Mouse (Mus musculus) liver, embryonic 14.5 days (tissue): ENCODE measurements around the gene Ext2. TPM values are rescaled to one million over a fixed set of nuclear protein-coding genes. Genes with fewer than 3 reads are reported as not detected.

ENCODE experiments used
- ATAC-seq: fragments of 200-750 bp; cut with Nextera tagmentation; 2 replicates; pipeline ENCODE4 v1.8.0; 2017; ENCODE audit warnings: moderate number of reproducible peaks, mild to moderate bottlenecking, moderate library complexity; ENCODE audit not compliant: insufficient read depth
- DNase-seq, 3 experiments: peaks; one replicate each; pipeline ENCODE4 v3.0.0-alpha.2; 2012 to 2013; ENCODE audit warnings: low read depth in 3 of 3, low spot score in 3 of 3
- H3K27ac ChIP-seq: fragments of 300-500 bp; sonication (generic); 2 replicates; pipeline ENCODE4 v1.5.1; 2014; ENCODE audit warnings: moderate library complexity, mild to moderate bottlenecking, control low read depth, inconsistent platforms
- H3K27me3 ChIP-seq: fragments of 300-500 bp; sonication (generic); 2 replicates; pipeline ENCODE4 v1.6.1; 2014; ENCODE audit warnings: mild to moderate bottlenecking, low read length, moderate library complexity; ENCODE audit not compliant: control insufficient read depth, insufficient read depth
- H3K36me3 ChIP-seq: fragments of 300-500 bp; sonication (generic); replicated peaks from 2 replicates; pipeline ENCODE4 v1.6.1; 2014; ENCODE audit warnings: low read depth; ENCODE audit not compliant: control insufficient read depth, insufficient read depth
- H3K4me1 ChIP-seq, 2 experiments: fragments of 200-500 bp in 1 of 2; fragments of 300-500 bp in 1 of 2; sonication (generic) in 1 of 2; replicated peaks; 2 replicates each; pipeline ENCODE4 v1.6.1; 2012 to 2014; ENCODE audit warnings: antibody characterized with exemption in 1 of 2, inconsistent platforms in 1 of 2, low read length in 1 of 2; ENCODE audit not compliant: control insufficient read depth in 2 of 2, insufficient read depth in 2 of 2
- H3K4me2 ChIP-seq: fragments of 300-500 bp; sonication (generic); 2 replicates; pipeline ENCODE4 v1.6.1; 2014; ENCODE audit warnings: low read depth, mild to moderate bottlenecking, control low read depth, moderate library complexity
- H3K4me3 ChIP-seq, 2 experiments: fragments of 200-500 bp in 1 of 2; fragments of 300-500 bp in 1 of 2; sonication (generic) in 1 of 2; 2 replicates each; pipeline ENCODE4 v1.5.1; 2012 to 2014; ENCODE audit warnings: low read depth in 2 of 2, low read length in 2 of 2, mild to moderate bottlenecking in 2 of 2, control low read depth in 1 of 2, inconsistent platforms in 1 of 2, moderate library complexity in 1 of 2; ENCODE audit not compliant: insufficient read depth in 1 of 2
- H3K9ac ChIP-seq: fragments of 300-500 bp; sonication (generic); replicated peaks from 2 replicates; pipeline ENCODE4 v1.6.1; 2014; ENCODE audit warnings: mild to moderate bottlenecking, control low read depth, moderate library complexity
- H3K9me3 ChIP-seq: fragments of 300-500 bp; sonication (generic); 2 replicates; pipeline ENCODE4 v1.6.1; 2016; ENCODE audit warnings: low read length, mixed read lengths; ENCODE audit not compliant: control insufficient read depth
- CTCF ChIP-seq: IDR thresholded peaks from 2 replicates; pipeline ENCODE4 v1.5.1; 2016; ENCODE audit warnings: antibody characterized with exemption, low read depth, control low read depth
- EP300 ChIP-seq: IDR thresholded peaks from 2 replicates; pipeline ENCODE4 v1.6.1; 2016; ENCODE audit warnings: antibody characterized with exemption, low read depth
- WGBS: fragments of 180-500 bp; shearing (Covaris S2); extraction: QIAGEN DNeasy Blood & Tissue Kit; methylation state at CpG from one replicate; pipeline ENCODE4 v1.1.7; 2014; ENCODE audit not compliant: insufficient replicate concordance; 5-methylcytosine and 5-hydroxymethylcytosine counted together
- polyA plus RNA-seq, 2 experiments: library from polyadenylated mRNA; depleted of rRNA in 1 of 2; stranded (reverse) in 1 of 2; unstranded in 1 of 2; fragments of >200 nt; fragmentation: Nextera tagmentation in 1 of 2; extraction: Ambion mirVana in 1 of 2; gene quantifications; 2 replicates each; pipeline versions ENCODE4 v1.2.1 to v1.2.3; 2012 to 2014

Gene Ext2
- polyA plus RNA-seq, 2 experiments, result 10.9 to 22.1 TPM

GRCm38 (mm10) chr2:93615845-93616689 is 206.3 kb downstream of the Ext2 start:
- Histone ChIP-seq H3K4me2 (no peak overlapping the region), H3K27me3 (no peaks in the 10 kb centered on the region), H3K4me3 (no peak overlapping the region), H3K27ac (no peak overlapping the region), H3K36me3 (no peaks in the 10 kb centered on the region), H3K9ac (no peak overlapping the region), H3K9me3 (no peaks in the 10 kb centered on the region), H3K4me1 (no peaks in the 10 kb centered on the region)
- TF ChIP-seq EP300, result no peak
- no peak for TF ChIP-seq CTCF
- WGBS, result 65% methylated on average over 27 of the region's 27 CpGs
- ATAC-seq (no peak), DNase-seq (no peak)

GRCm38 (mm10) chr2:93613020-93613419 is 209.3 kb downstream of the Ext2 start:
- no peak overlapping the region for H3K4me2 ChIP-seq
- DNase-seq, result no peak
- H3K9ac ChIP-seq, result no peak overlapping the region
- H3K4me1 ChIP-seq, result no peaks in the 10 kb centered on the region
- H3K36me3 ChIP-seq, result no peaks in the 10 kb centered on the region
- H3K4me3 ChIP-seq, result no peak overlapping the region
- TF ChIP-seq CTCF (no peak), EP300 (no peak)
- ATAC-seq, result no peak
- no peaks in the 10 kb centered on the region for H3K27me3 ChIP-seq
- H3K9me3 ChIP-seq, result no peaks in the 10 kb centered on the region
- WGBS, result 53% methylated on average over 7 of the region's 7 CpGs
- H3K27ac ChIP-seq, result no peak overlapping the region

Other genes with a start within 250 kb of the Ext2 start
- 0.02 and 0.03 TPM in 2 replicates for gene Alx4, start 180.2 kb downstream of the Ext2 start, polyA plus RNA-seq (2012; rRNA removed)
- gene Alx4, start 180.2 kb downstream of the Ext2 start, polyA plus RNA-seq (2014; fragmentation: Nextera tagmentation; extraction: Ambion mirVana), result not detected in 2 replicates
- 1.5 and 1.9 TPM in 2 replicates for gene Accs, start 27.4 kb upstream of the Ext2 start, polyA plus RNA-seq (2012; rRNA removed)
- 0.88 and 1.4 TPM in 2 replicates for gene Accs, start 27.4 kb upstream of the Ext2 start, polyA plus RNA-seq (2014; fragmentation: Nextera tagmentation; extraction: Ambion mirVana)
- 0.02 TPM in 1 of 2 replicates, not detected in the other for gene Accsl, start 46.6 kb upstream of the Ext2 start, polyA plus RNA-seq (2012; rRNA removed)
- not detected in 2 replicates for gene Accsl, start 46.6 kb upstream of the Ext2 start, polyA plus RNA-seq (2014; fragmentation: Nextera tagmentation; extraction: Ambion mirVana)
- 2.2 and 3.0 TPM in 2 replicates for gene Gm13889, start 134.6 kb upstream of the Ext2 start, polyA plus RNA-seq (2012; rRNA removed)
- gene Gm13889, start 134.6 kb upstream of the Ext2 start, polyA plus RNA-seq (2014; fragmentation: Nextera tagmentation; extraction: Ambion mirVana), result 1.7 and 2.3 TPM in 2 replicates
- gene Gm27027, start 173.8 kb upstream of the Ext2 start, polyA plus RNA-seq (2012; rRNA removed), result not detected in 2 replicates
- not detected in 2 replicates for gene Gm27027, start 173.8 kb upstream of the Ext2 start, polyA plus RNA-seq (2014; fragmentation: Nextera tagmentation; extraction: Ambion mirVana)
- 16.6 and 21.4 TPM in 2 replicates for gene Alkbh3, start 188.2 kb upstream of the Ext2 start, polyA plus RNA-seq (2012; rRNA removed)
- gene Alkbh3, start 188.2 kb upstream of the Ext2 start, polyA plus RNA-seq (2014; fragmentation: Nextera tagmentation; extraction: Ambion mirVana), result 27.3 and 32.1 TPM in 2 replicates